Mouse (Mus musculus) forebrain, embryonic 14.5 days (tissue): ENCODE results near the gene Mrpl28. TPM values are rescaled to one million over a fixed set of nuclear protein-coding genes. Genes with fewer than 3 reads are reported as not detected.

ENCODE experiments used
- ATAC-seq: fragments of 200-750 bp; cut with Nextera tagmentation; 2 replicates; pipeline ENCODE4 v1.8.0; 2017; ENCODE audit warnings: mild to moderate bottlenecking, moderate library complexity
- DNase-seq: peaks from one replicate; pipeline ENCODE4 v3.0.0-alpha.2; 2015; ENCODE audit warnings: low spot score
- H3K27ac ChIP-seq: fragments of 300-500 bp; sonication (generic); 2 replicates; pipeline ENCODE4 v1.5.1; 2014; ENCODE audit warnings: low read depth, mild to moderate bottlenecking, control low read depth, low read length, moderate library complexity
- H3K27me3 ChIP-seq: fragments of 300-500 bp; sonication (generic); replicated peaks from 2 replicates; pipeline ENCODE4 v1.6.1; 2014; ENCODE audit warnings: low read length, control low read depth, mixed read lengths; ENCODE audit not compliant: control insufficient read depth, insufficient read depth
- H3K36me3 ChIP-seq: fragments of 300-500 bp; sonication (generic); 2 replicates; pipeline ENCODE4 v1.6.1; 2014; ENCODE audit warnings: low read length, control low read depth; ENCODE audit not compliant: control insufficient read depth, insufficient read depth
- H3K4me1 ChIP-seq: fragments of 300-500 bp; sonication (generic); 2 replicates; pipeline ENCODE4 v1.6.1; 2014; ENCODE audit warnings: antibody characterized with exemption, low read length, control low read depth; ENCODE audit not compliant: control insufficient read depth, insufficient read depth
- H3K4me2 ChIP-seq: fragments of 300-500 bp; sonication (generic); 2 replicates; pipeline ENCODE4 v1.6.1; 2014; ENCODE audit warnings: mild to moderate bottlenecking, control low read depth, low read length
- H3K4me3 ChIP-seq: fragments of 300-500 bp; sonication (generic); 2 replicates; pipeline ENCODE4 v1.5.1; 2014; ENCODE audit warnings: low read depth, low read length, control low read depth
- H3K9ac ChIP-seq: fragments of 300-500 bp; sonication (generic); 2 replicates; pipeline ENCODE4 v1.6.1; 2014; ENCODE audit warnings: mild to moderate bottlenecking, low read length, control low read depth, moderate library complexity
- H3K9me3 ChIP-seq: fragments of 300-500 bp; sonication (generic); replicated peaks from 2 replicates; pipeline ENCODE4 v1.6.1; 2016; ENCODE audit warnings: low read length, control low read depth, mixed read lengths; ENCODE audit not compliant: control insufficient read depth
- WGBS: fragments of 180-500 bp; shearing (Covaris S2); extraction: QIAGEN DNeasy Blood & Tissue Kit; methylation state at CpG from one replicate; pipeline ENCODE4 v1.1.7; 2014; 5-methylcytosine and 5-hydroxymethylcytosine counted together
- polyA plus RNA-seq: library from polyadenylated mRNA; unstranded; fragments of >200 nt; fragmentation: Nextera tagmentation; extraction: Ambion mirVana; gene quantifications from 2 replicates; pipeline ENCODE4 v1.2.1, GENCODE M21; 2014

The Mrpl28 gene
- polyA plus RNA-seq, 1 experiment from 2014 or later = 250 TPM

GRCm38 (mm10) chr17:26122431-26123140 lies 714 bp upstream of the Mrpl28 start:
- DNase-seq = no peak
- Histone ChIP-seq H3K9ac (no peak overlapping the region; the same call in 1 of the 2 replicates), H3K4me2 (no peak overlapping the region), H3K27me3 (0 out of 2 replicates have a peak, but pooled peaks cover 3% of the 10 kb centered on the region), H3K4me3 (no peak overlapping the region), H3K9me3 (no peaks in the 10 kb centered on the region), H3K4me1 (peaks cover 8% of the 10 kb centered on the region), H3K36me3 (peaks cover 24% of the 10 kb centered on the region), H3K27ac (no peak overlapping the region)
- 57% methylated on average over 5 of the region's 5 CpGs for WGBS
- peak; percentile 13; the same call in 1 of the 2 replicates for ATAC-seq

- Histone ChIP-seq H3K9me3 (no peaks in the 10 kb centered on the region), H3K27me3 (0 out of 2 replicates have a peak, but pooled peaks cover under 1% of the 10 kb centered on the region), H3K27ac (no peak overlapping the region), H3K4me1 (peaks cover 8% of the 10 kb centered on the region), H3K36me3 (peaks cover 44% of the 10 kb centered on the region), H3K4me3 (peak overlapping the region; percentile 97), H3K9ac (peak overlapping the region; percentile 82; the same call in 1 of the 2 replicates), H3K4me2 (peak overlapping the region; percentile 64)
- 89% methylated on average over 7 of the region's 7 CpGs for WGBS
- ATAC-seq (no peak), DNase-seq (no peak)
Observed at GRCm38 (mm10) chr17:26124560-26124959, 1.3 kb downstream of the Mrpl28 start.

- H3K4me1 ChIP-seq = peaks cover 8% of the 10 kb centered on the region
- no peak for ATAC-seq
- H3K9ac ChIP-seq = no peak overlapping the region
- H3K4me2 ChIP-seq = no peak overlapping the region
- no peak for DNase-seq
- H3K4me3 ChIP-seq = no peak overlapping the region
- no peaks in the 10 kb centered on the region for H3K9me3 ChIP-seq
- WGBS = 92% methylated on average over 10 of the region's 10 CpGs
- no peak overlapping the region for H3K27ac ChIP-seq
- no peaks in the 10 kb centered on the region for H3K27me3 ChIP-seq
- peaks cover 51% of the 10 kb centered on the region for H3K36me3 ChIP-seq
Observed at GRCm38 (mm10) chr17:26125226-26125625, 1.9 kb downstream of the Mrpl28 start.

- Histone ChIP-seq H3K27me3 (no peaks in the 10 kb centered on the region), H3K9ac (0 out of 2 replicates have a peak overlapping the region, but pooled peaks have one; percentile 21), H3K4me1 (no peaks in the 10 kb centered on the region), H3K4me2 (0 out of 2 replicates have a peak overlapping the region, but pooled peaks have one; percentile 12), H3K27ac (peak overlapping the region; percentile 64; the same call in 1 of the 2 replicates), H3K9me3 (no peaks in the 10 kb centered on the region), H3K4me3 (peak overlapping the region; percentile 8), H3K36me3 (peaks cover 52% of the 10 kb centered on the region)
- WGBS = 75% methylated on average over 18 of the region's 18 CpGs
- DNase-seq (peak; percentile 54), ATAC-seq (peak; percentile 70; the same call in 1 of the 2 replicates)
Observed at GRCm38 (mm10) chr17:26131062-26131732, 7.9 kb downstream of the Mrpl28 start.

- ATAC-seq (peak; percentile 33), DNase-seq (peak; percentile 35)
- H3K4me3 ChIP-seq = peak overlapping the region; percentile 8
- H3K36me3 ChIP-seq = peaks cover 42% of the 10 kb centered on the region
- H3K27ac ChIP-seq = peak overlapping the region; percentile 21; the same call in 1 of the 2 replicates
- H3K9me3 ChIP-seq = no peaks in the 10 kb centered on the region
- peak overlapping the region; percentile 20; the same call in 1 of the 2 replicates for H3K4me2 ChIP-seq
- H3K27me3 ChIP-seq = no peaks in the 10 kb centered on the region
- peak overlapping the region; percentile 41; the same call in 1 of the 2 replicates for H3K9ac ChIP-seq
- WGBS = 71% methylated on average over 18 of the region's 18 CpGs
- no peaks in the 10 kb centered on the region for H3K4me1 ChIP-seq
Observed at GRCm38 (mm10) chr17:26131856-26132853, 8.9 kb downstream of the Mrpl28 start.

GRCm38 (mm10) chr17:26137106-26137750 lies 13.9 kb downstream of the Mrpl28 start:
- no peaks in the 10 kb centered on the region for H3K27me3 ChIP-seq
- H3K4me1 ChIP-seq = peaks cover 14% of the 10 kb centered on the region
- no peak overlapping the region for H3K4me2 ChIP-seq
- H3K27ac ChIP-seq = no peak overlapping the region
- DNase-seq (no peak), ATAC-seq (no peak)
- H3K9me3 ChIP-seq = no peaks in the 10 kb centered on the region
- no peak overlapping the region for H3K9ac ChIP-seq
- H3K36me3 ChIP-seq = no peaks in the 10 kb centered on the region
- WGBS = 95% methylated on average over 11 of the region's 11 CpGs
- H3K4me3 ChIP-seq = no peak overlapping the region

GRCm38 (mm10) chr17:26137751-26138130 lies 14.4 kb downstream of the Mrpl28 start:
- WGBS = 70% methylated on average over 2 of the region's 2 CpGs
- H3K4me3 ChIP-seq = peak overlapping the region; percentile 86
- no peak; the same call in 1 of the 2 replicates for ATAC-seq
- H3K9me3 ChIP-seq = no peaks in the 10 kb centered on the region
- H3K36me3 ChIP-seq = peaks cover 3% of the 10 kb centered on the region
- H3K9ac ChIP-seq = peak overlapping the region; percentile 93
- peaks cover 14% of the 10 kb centered on the region for H3K4me1 ChIP-seq
- peak overlapping the region; percentile 96 for H3K27ac ChIP-seq
- H3K4me2 ChIP-seq = peak overlapping the region; percentile 75
- no peaks in the 10 kb centered on the region for H3K27me3 ChIP-seq
- DNase-seq = no peak
